Mouse (Mus musculus): ENCODE measurements around the gene Tmem59. TPM values are rescaled to one million over a fixed set of nuclear protein-coding genes. Genes with fewer than 3 reads are reported as not detected.

The Tmem59 gene
- polyA plus RNA-seq, 1 experiment from 2014 or later: 322 TPM

- no peaks in the 10 kb centered on the region for H3K27me3 ChIP-seq
- 68% methylated on average over 4 of the region's 4 CpGs for WGBS
Observed at GRCm38 (mm10) chr4:107156983-107157401, 21.2 kb upstream of the Tmem59 start.

GRCm38 (mm10) chr4:107159166-107159773 lies 18.9 kb upstream of the Tmem59 start:
- Histone ChIP-seq H3K4me3 (no peak overlapping the region), H3K4me1 (replicated peaks) (0 out of 2 replicates have a peak, but pooled peaks cover 3% of the 10 kb centered on the region), H3K36me3 (peaks cover 9% of the 10 kb centered on the region; the same call in 1 of the 2 replicates), H3K27me3 (no peaks in the 10 kb centered on the region), H3K27ac (no peak overlapping the region), H3K9me3 (replicated peaks) (no peaks in the 10 kb centered on the region), H3K9ac (no peak overlapping the region), H3K4me2 (no peak overlapping the region)
- WGBS: 79% methylated on average over 11 of the region's 11 CpGs
- ATAC-seq (replicated peaks; ENCODE audit: insufficient number of reproducible peaks, insufficient read depth, low FRiP score, low read depth): no peak

More at GRCm38 (mm10) chr4:107156983-107157401, 21.2 kb upstream of the Tmem59 start:
- H3K4me1 ChIP-seq (replicated peaks): 0 out of 2 replicates have a peak, but pooled peaks cover 3% of the 10 kb centered on the region
- H3K27ac ChIP-seq: no peak overlapping the region
- H3K9ac ChIP-seq: no peak overlapping the region
- H3K36me3 ChIP-seq: peaks cover 9% of the 10 kb centered on the region; the same call in 1 of the 2 replicates
- H3K4me3 ChIP-seq: no peak overlapping the region
- H3K4me2 ChIP-seq: no peak overlapping the region
- H3K9me3 ChIP-seq (replicated peaks): no peaks in the 10 kb centered on the region
- ATAC-seq (replicated peaks; ENCODE audit: insufficient number of reproducible peaks, insufficient read depth, low FRiP score, low read depth): no peak

DNA sequence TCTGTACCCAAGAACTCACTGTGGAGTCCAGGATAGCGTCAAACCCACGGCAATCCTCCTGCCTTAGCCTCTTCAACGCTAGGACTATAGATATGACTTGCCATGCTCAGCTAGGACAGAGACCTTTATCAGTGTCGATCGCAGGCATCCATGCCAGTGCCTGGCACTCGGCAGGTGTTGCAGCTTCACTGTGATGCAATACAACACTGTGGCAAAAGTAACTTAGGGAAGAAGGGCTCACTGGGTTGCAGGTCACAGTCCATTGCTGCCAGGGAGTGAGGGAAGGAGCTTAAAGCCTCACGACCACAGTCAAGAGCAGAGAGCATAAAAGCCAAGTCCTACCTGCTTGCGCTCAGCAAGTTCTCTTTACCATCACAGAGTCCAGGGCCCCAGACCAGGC lies 18.0 kb upstream of the Tmem59 start:
- 80% methylated on average over 8 of the region's 8 CpGs for WGBS
- no peak overlapping the region for H3K27ac ChIP-seq
- no peak for ATAC-seq (replicated peaks; ENCODE audit: insufficient number of reproducible peaks, insufficient read depth, low FRiP score, low read depth)
- H3K27me3 ChIP-seq: no peaks in the 10 kb centered on the region
- H3K9ac ChIP-seq: no peak overlapping the region
- peaks cover 14% of the 10 kb centered on the region for H3K36me3 ChIP-seq
- 0 out of 2 replicates have a peak, but pooled peaks cover 3% of the 10 kb centered on the region for H3K4me1 ChIP-seq (replicated peaks)
- H3K9me3 ChIP-seq (replicated peaks): no peaks in the 10 kb centered on the region
- H3K4me2 ChIP-seq: no peak overlapping the region
- H3K4me3 ChIP-seq: no peak overlapping the region

DNA sequence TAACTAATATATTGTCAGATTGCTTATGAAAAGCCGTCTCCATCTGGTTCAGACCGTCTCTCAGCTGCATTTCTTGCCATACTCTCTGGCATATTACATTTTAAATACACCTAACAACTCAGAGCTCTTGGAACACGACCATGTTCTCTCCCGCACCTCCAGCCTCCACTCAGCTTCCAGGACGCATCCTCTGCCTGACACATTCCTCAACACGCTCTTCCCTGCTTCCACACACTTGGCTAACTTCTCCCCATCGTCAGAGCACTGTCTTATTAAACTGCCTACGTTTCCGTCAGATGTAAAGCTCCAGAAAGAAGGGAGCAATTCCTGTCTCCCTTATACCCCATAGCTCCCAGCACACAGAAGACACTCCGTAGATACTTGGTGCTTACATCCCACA lies 14.9 kb upstream of the Tmem59 start:
- no peak overlapping the region for H3K4me2 ChIP-seq
- WGBS: 82% methylated on average over 10 of the region's 10 CpGs
- no peak overlapping the region for H3K27ac ChIP-seq
- no peak overlapping the region for H3K4me3 ChIP-seq
- H3K9ac ChIP-seq: no peak overlapping the region
- ATAC-seq (replicated peaks; ENCODE audit: insufficient number of reproducible peaks, insufficient read depth, low FRiP score, low read depth): no peak
- peaks cover 14% of the 10 kb centered on the region; the same call in 1 of the 2 replicates for H3K36me3 ChIP-seq
- H3K9me3 ChIP-seq (replicated peaks): no peaks in the 10 kb centered on the region
- H3K27me3 ChIP-seq: no peaks in the 10 kb centered on the region
- no peaks in the 10 kb centered on the region for H3K4me1 ChIP-seq (replicated peaks)

DNA sequence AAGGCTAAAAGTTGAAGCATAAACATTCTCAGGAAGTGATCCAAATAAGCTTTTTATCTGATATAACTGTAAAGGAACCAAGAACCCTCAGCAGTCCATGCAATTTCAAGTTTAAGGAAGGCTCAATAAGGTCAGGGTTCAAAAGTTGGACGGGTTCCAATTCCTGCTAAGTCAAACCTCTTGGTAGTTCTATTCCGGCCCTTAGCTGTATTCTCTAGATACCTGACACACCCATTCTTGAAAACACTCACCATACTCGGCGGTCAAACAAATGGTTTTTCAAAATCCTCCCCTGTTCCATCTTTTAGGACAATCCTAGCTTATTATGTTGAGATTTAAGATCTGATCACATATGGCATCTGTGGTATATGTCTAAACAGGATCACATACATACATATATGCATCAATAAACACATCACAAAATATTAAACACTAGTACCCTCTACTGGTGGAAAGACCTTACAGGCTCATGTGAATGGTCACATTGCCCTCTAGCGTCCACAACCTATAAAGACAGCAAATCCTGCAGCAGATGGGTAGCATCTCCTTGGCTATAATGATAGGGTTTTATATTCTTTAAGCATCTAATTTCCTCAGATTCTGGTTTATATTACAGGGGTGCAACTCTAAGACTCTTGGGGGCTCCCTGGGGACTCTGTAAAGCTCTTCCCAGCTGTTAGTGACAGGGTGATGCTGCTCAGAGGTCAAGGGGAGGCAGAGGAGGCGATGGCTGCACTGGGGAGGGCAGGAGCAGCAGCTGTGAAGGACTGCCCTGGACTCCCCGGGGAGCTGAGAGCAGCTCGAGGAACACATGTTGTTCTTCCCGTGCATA lies 14.2 kb upstream of the Tmem59 start:
- Histone ChIP-seq H3K36me3 (peaks cover 14% of the 10 kb centered on the region; the same call in 1 of the 2 replicates), H3K4me2 (no peak overlapping the region), H3K9ac (no peak overlapping the region), H3K9me3 (replicated peaks) (no peaks in the 10 kb centered on the region), H3K27me3 (no peaks in the 10 kb centered on the region), H3K27ac (no peak overlapping the region), H3K4me1 (replicated peaks) (no peaks in the 10 kb centered on the region), H3K4me3 (no peak overlapping the region)
- WGBS: 38% methylated on average over 9 of the region's 9 CpGs
- ATAC-seq (replicated peaks; ENCODE audit: insufficient number of reproducible peaks, insufficient read depth, low FRiP score, low read depth): no peak; the same call in 1 of the 2 replicates

DNA sequence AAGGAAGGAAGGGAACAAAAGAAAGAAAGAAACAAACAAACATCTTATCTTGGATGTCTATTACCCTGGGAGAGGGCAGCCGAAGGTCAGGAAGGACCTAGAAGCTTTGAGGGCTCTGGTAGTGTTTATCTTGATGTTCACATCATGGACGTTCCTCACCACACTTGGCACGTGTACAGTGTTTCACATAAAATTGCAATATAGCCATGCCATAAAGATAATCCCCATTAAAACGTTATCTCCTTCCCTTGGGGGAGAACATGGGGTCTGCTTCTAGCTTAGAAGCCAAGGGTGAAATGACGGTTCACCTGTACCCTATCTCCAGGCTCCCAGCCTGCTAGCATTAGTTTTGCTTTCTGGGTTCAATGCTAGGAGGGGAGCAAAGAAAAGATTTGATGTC lies 11.5 kb upstream of the Tmem59 start:
- Histone ChIP-seq H3K4me1 (replicated peaks) (no peaks in the 10 kb centered on the region), H3K9ac (no peak overlapping the region), H3K9me3 (replicated peaks) (no peaks in the 10 kb centered on the region), H3K27me3 (no peaks in the 10 kb centered on the region), H3K36me3 (peaks cover 10% of the 10 kb centered on the region; the same call in 1 of the 2 replicates), H3K27ac (no peak overlapping the region), H3K4me3 (no peak overlapping the region), H3K4me2 (no peak overlapping the region)
- 67% methylated on average over 5 of the region's 5 CpGs for WGBS
- ATAC-seq (replicated peaks; ENCODE audit: insufficient number of reproducible peaks, insufficient read depth, low FRiP score, low read depth): no peak

DNA sequence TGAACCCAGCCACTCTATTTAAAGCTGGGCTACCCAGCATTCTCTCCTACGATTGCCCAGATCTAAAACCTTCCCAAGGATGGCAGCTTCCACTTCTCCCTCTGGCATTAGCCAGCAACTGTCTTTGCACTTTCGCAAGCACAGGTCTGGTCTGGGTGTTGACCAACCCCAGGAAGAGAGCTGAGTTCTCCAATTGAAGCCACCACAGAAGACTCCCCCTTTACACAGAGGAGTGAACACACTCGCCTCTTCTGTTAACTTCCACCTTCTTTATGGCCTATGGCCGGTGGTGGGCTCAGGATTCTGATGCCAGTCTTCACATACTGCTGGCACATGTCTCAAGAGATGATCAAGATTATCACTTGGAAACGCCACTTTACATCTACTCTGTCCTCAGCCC lies 10.4 kb upstream of the Tmem59 start:
- Histone ChIP-seq H3K27ac (no peak overlapping the region), H3K4me2 (no peak overlapping the region), H3K4me1 (replicated peaks) (no peaks in the 10 kb centered on the region), H3K9me3 (replicated peaks) (no peaks in the 10 kb centered on the region), H3K27me3 (no peaks in the 10 kb centered on the region), H3K4me3 (no peak overlapping the region), H3K36me3 (peaks cover 13% of the 10 kb centered on the region; the same call in 1 of the 2 replicates), H3K9ac (no peak overlapping the region)
- WGBS: 80% methylated on average over 5 of the region's 5 CpGs
- no peak for ATAC-seq (replicated peaks; ENCODE audit: insufficient number of reproducible peaks, insufficient read depth, low FRiP score, low read depth)

DNA sequence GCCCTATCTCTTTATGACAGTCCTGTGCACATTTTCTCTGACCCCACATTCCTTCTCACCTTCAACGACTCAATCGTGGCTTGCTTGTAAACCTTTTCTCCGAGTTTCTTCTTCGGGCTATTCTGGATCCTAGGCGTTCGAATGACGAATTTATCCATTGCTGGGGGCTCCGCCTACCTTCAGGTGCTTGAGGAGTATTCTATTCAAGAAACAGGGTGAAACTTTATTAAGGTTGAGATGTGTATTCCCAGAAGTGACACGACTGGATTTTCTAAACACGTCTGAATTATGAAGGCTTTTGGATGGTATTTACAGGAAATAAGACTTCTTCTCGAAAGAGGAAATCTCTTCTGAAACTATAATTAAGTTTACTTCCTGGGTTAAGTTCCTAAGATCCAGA lies 693 bp upstream of the Tmem59 start:
- 36% methylated on average over 11 of the region's 11 CpGs for whole genome bisulfite sequencing

DNA sequence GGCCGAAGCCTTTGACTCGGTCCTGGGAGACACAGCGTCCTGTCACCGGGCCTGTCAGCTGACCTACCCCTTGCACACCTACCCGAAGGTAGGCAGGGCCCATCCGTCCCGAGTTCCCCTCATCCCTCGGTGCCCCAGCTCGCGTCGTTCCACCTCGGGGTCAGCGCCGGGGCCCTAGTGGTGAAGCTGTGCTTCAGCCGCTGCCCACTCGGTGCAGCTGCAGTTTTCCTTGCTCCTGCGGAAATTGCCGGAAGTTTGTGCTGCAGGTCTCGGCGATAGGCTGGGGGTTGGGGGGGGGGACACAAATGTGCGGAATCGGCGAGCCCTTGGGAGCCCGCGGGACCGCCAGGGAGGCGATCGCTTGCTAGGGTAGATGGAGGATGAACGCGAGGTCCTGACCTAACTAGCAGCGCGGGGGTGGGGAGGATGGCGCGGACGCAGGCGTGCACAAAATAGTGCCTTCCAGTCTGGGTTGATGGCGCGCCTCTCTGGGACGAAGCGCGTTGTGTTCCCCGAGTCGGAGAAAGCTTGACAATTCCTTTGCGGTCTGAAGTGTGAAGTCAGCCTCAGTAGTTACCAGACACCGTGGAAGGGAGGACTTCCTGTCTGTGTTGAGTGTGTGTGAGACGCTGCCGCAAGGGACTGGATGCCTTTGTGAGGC lies 761 bp downstream of the Tmem59 start, which contains the start of gene Tceanc2:
Gene Tceanc2 (minus strand): TSS at position 287 of the 661 bp plus-strand sequence.
- Histone ChIP-seq H3K27ac (peak within 1 kb of the TSS; percentile 97), H3K9ac (peak within 1 kb of the TSS; percentile 69), H3K4me3 (peak within 1 kb of the TSS; percentile 90), H3K4me1 (replicated peaks) (peaks cover 31% of the 10 kb centered on the region), H3K27me3 (no peaks in the 10 kb centered on the region), H3K36me3 (peaks cover 9% of the 10 kb centered on the region; the same call in 1 of the 2 replicates), H3K9me3 (replicated peaks) (no peaks in the 10 kb centered on the region), H3K4me2 (peak within 1 kb of the TSS; percentile 75)
- ATAC-seq (replicated peaks; ENCODE audit: insufficient number of reproducible peaks, insufficient read depth, low FRiP score, low read depth): peak; percentile 57
- WGBS: 0% methylated on average over 47 of the region's 47 CpGs

More for the DNA sequence above, 693 bp upstream of the Tmem59 start:
- Histone ChIP-seq H3K27ac (peak overlapping the region; percentile 97), H3K9me3 (replicated peaks) (no peaks in the 10 kb centered on the region), H3K9ac (peak overlapping the region; percentile 69), H3K4me3 (peak overlapping the region; percentile 90), H3K36me3 (peaks cover 24% of the 10 kb centered on the region; the same call in 1 of the 2 replicates), H3K4me2 (peak overlapping the region; percentile 75), H3K4me1 (replicated peaks) (peaks cover 25% of the 10 kb centered on the region), H3K27me3 (no peaks in the 10 kb centered on the region)
- ATAC-seq (replicated peaks; ENCODE audit: insufficient number of reproducible peaks, insufficient read depth, low FRiP score, low read depth): no peak

DNA sequence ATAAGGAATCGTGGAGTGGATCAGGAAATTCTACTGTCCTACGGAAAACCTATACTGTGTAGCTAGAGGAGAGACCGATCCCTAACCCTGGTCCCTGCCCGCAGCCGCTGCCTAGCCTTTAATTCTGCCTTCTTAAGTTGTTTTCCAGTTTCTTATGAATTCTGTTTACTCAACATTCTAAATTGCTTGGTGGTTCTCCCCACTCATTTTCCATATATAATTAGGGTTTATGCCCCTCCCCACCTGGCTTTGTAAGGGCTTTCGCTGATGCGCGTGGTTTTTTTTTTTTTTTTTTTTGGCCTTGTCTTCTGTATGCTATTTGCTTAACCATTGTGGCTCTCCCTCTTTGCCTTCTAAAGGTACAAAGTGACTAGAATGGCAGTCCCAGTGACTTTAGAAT lies 1.4 kb downstream of the Tmem59 start:
- no peak for ATAC-seq (replicated peaks; ENCODE audit: insufficient number of reproducible peaks, insufficient read depth, low FRiP score, low read depth)
- WGBS: 4% methylated on average over 8 of the region's 8 CpGs
- peak overlapping the region; percentile 97 for H3K27ac ChIP-seq

GRCm38 (mm10) chr4:107180746-107181145 lies 2.5 kb downstream of the Tmem59 start:
- ATAC-seq (replicated peaks; ENCODE audit: insufficient number of reproducible peaks, insufficient read depth, low FRiP score, low read depth): no peak
- Histone ChIP-seq H3K27ac (no peak overlapping the region), H3K4me1 (replicated peaks) (peaks cover 37% of the 10 kb centered on the region), H3K9me3 (replicated peaks) (no peaks in the 10 kb centered on the region), H3K4me3 (no peak overlapping the region), H3K36me3 (no peaks in the 10 kb centered on the region; the same call in 1 of the 2 replicates), H3K27me3 (no peaks in the 10 kb centered on the region), H3K4me2 (0 out of 2 replicates have a peak overlapping the region, but pooled peaks have one; percentile 75), H3K9ac (no peak overlapping the region)

More for the DNA sequence above, 1.4 kb downstream of the Tmem59 start:
- Histone ChIP-seq H3K9ac (peak overlapping the region; percentile 69), H3K4me2 (peak overlapping the region; percentile 75), H3K9me3 (replicated peaks) (no peaks in the 10 kb centered on the region), H3K4me3 (peak overlapping the region; percentile 90), H3K4me1 (replicated peaks) (peaks cover 31% of the 10 kb centered on the region), H3K36me3 (peaks cover 7% of the 10 kb centered on the region; the same call in 1 of the 2 replicates), H3K27me3 (no peaks in the 10 kb centered on the region)
